Mouse (Mus musculus): ENCODE data around the gene Myo6. TPM values are rescaled to one million over a fixed set of nuclear protein-coding genes. Genes with fewer than 3 reads are reported as not detected.

The Myo6 gene
- total RNA-seq, 4 experiments from 2014 or later = 5.2 to 10.1 (median 7.6) TPM

Other genes with a start within 250 kb of the Myo6 start
- gene Filip1, start 152.2 kb upstream of the Myo6 start, total RNA-seq (2022) = 100 to 1,000 TPM in 2 of 4 experiments, 10 to 100 TPM in 2; 92.2 to 133 (median 106) TPM
- 10 to 100 TPM; 56.7 to 70.5 (median 62.9) TPM for gene Senp6, start 98.1 kb upstream of the Myo6 start, total RNA-seq (2022)